In genomic region chr1:78724458-78725190, GRCm38 (mm10) we compare ENCODE assay signal across 8 mouse cellular contexts.
DNase-seq lines count a peak whose midpoint lies in the region; ATAC-seq lines count a peak whose summit lies in the region.

No protein-coding gene starts in this region.

- H3K27ac ChIP-seq in limb, embryonic 13.5 days = no peak overlapping the region

- no peaks in the 10 kb centered on the region for H3K9me3 ChIP-seq in limb, embryonic 13.5 days

- H3K36me3 ChIP-seq in limb, embryonic 13.5 days = no peaks in the 10 kb centered on the region

- peaks cover 11% of the 10 kb centered on the region for H3K4me1 ChIP-seq in limb, embryonic 13.5 days

- ATAC-seq in granulocyte monocyte progenitor cell, adult 5-6 weeks (replicated peaks; ENCODE audit: poor library complexity, severe bottlenecking) = peak; percentile 89
- peak; percentile 57; the same call in 1 of the 2 replicates for ATAC-seq in limb, embryonic 13.5 days (ENCODE audit: low FRiP score, low read depth)

- H3K9ac ChIP-seq in limb, embryonic 13.5 days = no peak overlapping the region

- no peaks in the 10 kb centered on the region for H3K27me3 ChIP-seq in limb, embryonic 13.5 days

- DNase-seq in 3134 (ENCODE audit: extremely low read depth, insufficient read length, low spot score) = peak; percentile 81
- DNase-seq in adrenal gland, adult 18-20 months (ENCODE audit: low spot score in 2 of 2) = peak; percentile 77 to 78
- peak; percentile 84 for DNase-seq in embryo, embryonic 11 days
- peak; percentile 83 for DNase-seq in kidney, adult 9 months
- DNase-seq in naive thymus-derived CD4-positive, alpha-beta T cell, adult 2 months (ENCODE audit: low read depth) = peak; percentile 91
- DNase-seq in spleen, postnatal 4 days (ENCODE audit: low spot score in 2 of 2) = peak; percentile 57 to 80

- no peak overlapping the region for H3K4me3 ChIP-seq in limb, embryonic 13.5 days

- 0 out of 2 replicates have a peak overlapping the region, but pooled peaks have one; percentile 19 for H3K4me2 ChIP-seq in limb, embryonic 13.5 days (replicated peaks)

- WGBS in limb, embryonic 13.5 days = 17% methylated on average over 17 of the region's 17 CpGs
